Mouse (Mus musculus): Measurements from ENCODE around the gene Rps6ka4. TPM values are rescaled to one million over a fixed set of nuclear protein-coding genes. Genes with fewer than 3 reads are reported as not detected.

The Rps6ka4 gene
- polyA plus RNA-seq, 1 experiment from 2014 or later: 17.3 TPM

- Histone ChIP-seq H3K4me3 (ENCODE audit: low read length) (no peak overlapping the region), H3K36me3 (ENCODE audit: control insufficient read depth, insufficient read depth, low read length) (no peaks in the 10 kb centered on the region), H3K27me3 (replicated peaks; ENCODE audit: control insufficient read depth, insufficient read depth, low read length) (no peaks in the 10 kb centered on the region), H3K4me2 (ENCODE audit: low read length) (no peak overlapping the region), H3K9ac (ENCODE audit: low read depth, low read length) (no peak overlapping the region), H3K4me1 (ENCODE audit: control insufficient read depth, insufficient read depth, low read depth, low read length) (peaks cover 4% of the 10 kb centered on the region; the same call in 1 of the 2 replicates), H3K27ac (ENCODE audit: low read depth, low read length) (no peak overlapping the region), H3K9me3 (ENCODE audit: control insufficient read depth, low read length) (no peaks in the 10 kb centered on the region)
- 75% methylated on average over 6 of the region's 6 CpGs for WGBS
- ATAC-seq: no peak
Measured at GRCm38 (mm10) chr19:6860706-6861105, 20.3 kb upstream of the Rps6ka4 start.

GRCm38 (mm10) chr19:6859971-6860370 lies 19.5 kb upstream of the Rps6ka4 start:
- Histone ChIP-seq H3K4me2 (ENCODE audit: low read length) (no peak overlapping the region), H3K9ac (ENCODE audit: low read depth, low read length) (no peak overlapping the region), H3K27me3 (replicated peaks; ENCODE audit: control insufficient read depth, insufficient read depth, low read length) (no peaks in the 10 kb centered on the region), H3K9me3 (ENCODE audit: control insufficient read depth, low read length) (no peaks in the 10 kb centered on the region), H3K36me3 (ENCODE audit: control insufficient read depth, insufficient read depth, low read length) (no peaks in the 10 kb centered on the region), H3K27ac (ENCODE audit: low read depth, low read length) (no peak overlapping the region), H3K4me3 (ENCODE audit: low read length) (no peak overlapping the region), H3K4me1 (ENCODE audit: control insufficient read depth, insufficient read depth, low read depth, low read length) (peaks cover 9% of the 10 kb centered on the region; the same call in 1 of the 2 replicates)
- WGBS: 90% methylated on average over 3 of the region's 3 CpGs
- ATAC-seq: no peak

GRCm38 (mm10) chr19:6859032-6859651 lies 18.7 kb upstream of the Rps6ka4 start:
- 88% methylated on average over 2 of the region's 2 CpGs for WGBS
- Histone ChIP-seq H3K27ac (ENCODE audit: low read depth, low read length) (no peak overlapping the region), H3K4me1 (ENCODE audit: control insufficient read depth, insufficient read depth, low read depth, low read length) (peaks cover 11% of the 10 kb centered on the region; the same call in 1 of the 2 replicates), H3K4me3 (ENCODE audit: low read length) (no peak overlapping the region), H3K4me2 (ENCODE audit: low read length) (no peak overlapping the region), H3K27me3 (replicated peaks; ENCODE audit: control insufficient read depth, insufficient read depth, low read length) (no peaks in the 10 kb centered on the region), H3K36me3 (ENCODE audit: control insufficient read depth, insufficient read depth, low read length) (no peaks in the 10 kb centered on the region), H3K9ac (ENCODE audit: low read depth, low read length) (no peak overlapping the region), H3K9me3 (ENCODE audit: control insufficient read depth, low read length) (no peaks in the 10 kb centered on the region)
- ATAC-seq: no peak

- ATAC-seq: no peak
- no peak within 1 kb of the TSS for H3K9ac ChIP-seq (ENCODE audit: low read depth, low read length)
- no peaks in the 10 kb centered on the region for H3K9me3 ChIP-seq (ENCODE audit: control insufficient read depth, low read length)
- no peak within 1 kb of the TSS for H3K4me2 ChIP-seq (ENCODE audit: low read length)
- H3K27me3 ChIP-seq (replicated peaks; ENCODE audit: control insufficient read depth, insufficient read depth, low read length): no peaks in the 10 kb centered on the region
- H3K4me3 ChIP-seq (ENCODE audit: low read length): no peak within 1 kb of the TSS
- no peaks in the 10 kb centered on the region for H3K36me3 ChIP-seq (ENCODE audit: control insufficient read depth, insufficient read depth, low read length)
- 81% methylated on average over 7 of the region's 7 CpGs for WGBS
- H3K4me1 ChIP-seq (ENCODE audit: control insufficient read depth, insufficient read depth, low read depth, low read length): peaks cover 11% of the 10 kb centered on the region; the same call in 1 of the 2 replicates
- H3K27ac ChIP-seq (ENCODE audit: low read depth, low read length): no peak within 1 kb of the TSS
Measured at GRCm38 (mm10) chr19:6858031-6858430, 17.6 kb upstream of the Rps6ka4 start, which contains the start of gene Ccdc88b. Ccdc88b (minus strand) TSS chr19:6858211.

- ATAC-seq: no peak
- Histone ChIP-seq H3K4me3 (ENCODE audit: low read length) (no peak overlapping the region), H3K4me1 (ENCODE audit: control insufficient read depth, insufficient read depth, low read depth, low read length) (peaks cover 11% of the 10 kb centered on the region; the same call in 1 of the 2 replicates), H3K27me3 (replicated peaks; ENCODE audit: control insufficient read depth, insufficient read depth, low read length) (no peaks in the 10 kb centered on the region), H3K9me3 (ENCODE audit: control insufficient read depth, low read length) (no peaks in the 10 kb centered on the region), H3K9ac (ENCODE audit: low read depth, low read length) (no peak overlapping the region), H3K4me2 (ENCODE audit: low read length) (no peak overlapping the region), H3K36me3 (ENCODE audit: control insufficient read depth, insufficient read depth, low read length) (no peaks in the 10 kb centered on the region), H3K27ac (ENCODE audit: low read depth, low read length) (no peak overlapping the region)
- 78% methylated on average over 9 of the region's 9 CpGs for WGBS
Measured at GRCm38 (mm10) chr19:6857391-6858005, 17.1 kb upstream of the Rps6ka4 start.

GRCm38 (mm10) chr19:6857003-6857360 lies 16.5 kb upstream of the Rps6ka4 start:
- 44% methylated on average over 3 of the region's 3 CpGs for WGBS
- Histone ChIP-seq H3K27me3 (replicated peaks; ENCODE audit: control insufficient read depth, insufficient read depth, low read length) (no peaks in the 10 kb centered on the region), H3K27ac (ENCODE audit: low read depth, low read length) (no peak overlapping the region), H3K4me1 (ENCODE audit: control insufficient read depth, insufficient read depth, low read depth, low read length) (peaks cover 11% of the 10 kb centered on the region; the same call in 1 of the 2 replicates), H3K9ac (ENCODE audit: low read depth, low read length) (no peak overlapping the region), H3K4me2 (ENCODE audit: low read length) (no peak overlapping the region), H3K9me3 (ENCODE audit: control insufficient read depth, low read length) (no peaks in the 10 kb centered on the region), H3K36me3 (ENCODE audit: control insufficient read depth, insufficient read depth, low read length) (no peaks in the 10 kb centered on the region), H3K4me3 (ENCODE audit: low read length) (no peak overlapping the region)
- no peak for ATAC-seq

GRCm38 (mm10) chr19:6856281-6857002 lies 16.0 kb upstream of the Rps6ka4 start:
- Histone ChIP-seq H3K27me3 (replicated peaks; ENCODE audit: control insufficient read depth, insufficient read depth, low read length) (no peaks in the 10 kb centered on the region), H3K4me3 (ENCODE audit: low read length) (no peak overlapping the region), H3K27ac (ENCODE audit: low read depth, low read length) (no peak overlapping the region), H3K9me3 (ENCODE audit: control insufficient read depth, low read length) (no peaks in the 10 kb centered on the region), H3K36me3 (ENCODE audit: control insufficient read depth, insufficient read depth, low read length) (no peaks in the 10 kb centered on the region), H3K9ac (ENCODE audit: low read depth, low read length) (no peak overlapping the region), H3K4me2 (ENCODE audit: low read length) (no peak overlapping the region), H3K4me1 (ENCODE audit: control insufficient read depth, insufficient read depth, low read depth, low read length) (peaks cover 11% of the 10 kb centered on the region; the same call in 1 of the 2 replicates)
- ATAC-seq: peak; percentile 63
- 35% methylated on average over 12 of the region's 12 CpGs for WGBS

- Histone ChIP-seq H3K27ac (ENCODE audit: low read depth, low read length) (no peak overlapping the region), H3K27me3 (replicated peaks; ENCODE audit: control insufficient read depth, insufficient read depth, low read length) (no peaks in the 10 kb centered on the region; the same call in 1 of the 2 replicates), H3K9me3 (ENCODE audit: control insufficient read depth, low read length) (no peaks in the 10 kb centered on the region), H3K36me3 (ENCODE audit: control insufficient read depth, insufficient read depth, low read length) (no peaks in the 10 kb centered on the region), H3K4me2 (ENCODE audit: low read length) (peak overlapping the region; percentile 46), H3K4me1 (ENCODE audit: control insufficient read depth, insufficient read depth, low read depth, low read length) (peaks cover 11% of the 10 kb centered on the region; the same call in 1 of the 2 replicates), H3K4me3 (ENCODE audit: low read length) (peak overlapping the region; percentile 9; the same call in 1 of the 2 replicates), H3K9ac (ENCODE audit: low read depth, low read length) (peak overlapping the region; percentile 13; the same call in 1 of the 2 replicates)
- peak; percentile 66 for ATAC-seq
- WGBS: 6% methylated on average over 37 of the region's 38 CpGs
Measured at GRCm38 (mm10) chr19:6855225-6856031, 15.0 kb upstream of the Rps6ka4 start.

Data from hindbrain, embryonic 16.5 days (tissue).